Mouse (Mus musculus): ENCODE measurements around the gene Lipt2.

The Lipt2 gene

DNA sequence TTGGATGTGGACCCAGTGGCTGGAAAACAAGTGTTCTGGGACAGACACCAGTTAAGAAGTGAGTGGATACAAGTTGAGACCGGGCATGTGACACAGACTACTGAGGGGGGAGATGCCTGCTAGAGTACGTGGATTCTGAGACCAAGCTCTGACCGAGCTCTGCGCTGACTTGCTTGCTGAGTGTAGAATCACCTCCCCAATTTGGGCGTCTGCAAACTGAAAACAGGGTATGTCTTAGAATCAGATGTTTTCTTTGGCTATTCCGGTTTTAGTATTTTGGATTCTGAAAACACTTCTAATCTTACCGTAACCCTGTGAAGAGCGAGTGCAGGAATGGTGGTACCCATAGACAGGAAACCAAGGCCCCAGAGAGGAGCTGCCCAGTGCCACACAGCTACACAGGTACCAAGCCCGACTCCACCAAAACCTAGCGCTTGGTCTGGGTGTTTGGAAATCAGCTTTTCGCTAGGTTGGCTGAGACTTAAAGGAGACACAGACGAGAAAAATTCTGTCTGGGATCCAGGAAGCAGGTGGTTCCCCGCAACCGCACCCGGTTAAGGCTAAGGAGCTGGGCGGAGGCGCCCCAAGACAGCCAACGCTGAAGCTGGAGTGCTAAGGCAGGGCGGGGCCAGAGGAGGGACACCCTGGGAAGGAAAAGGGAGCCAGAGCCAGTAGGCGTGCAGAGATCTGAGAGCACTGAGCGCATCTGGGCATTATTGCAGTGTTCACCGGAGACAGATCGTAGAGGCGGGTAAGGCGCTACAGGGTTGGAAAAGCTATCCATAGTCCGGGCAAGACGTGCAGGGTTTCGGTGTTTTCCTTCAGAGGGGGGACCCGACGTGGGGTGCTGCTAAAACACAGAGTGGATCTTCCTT lies 19.2 kb downstream of the Lipt2 start:
- Histone ChIP-seq H3K4me1 (replicated peaks; ENCODE audit: low read depth, low read length) (peaks cover 18% of the 10 kb centered on the region), H3K4me3 (replicated peaks; ENCODE audit: low read length) (peak overlapping the region; percentile 68), H3K36me3 (ENCODE audit: insufficient read depth, low read length) (no peaks in the 10 kb centered on the region), H3K9me3 (ENCODE audit: low read length) (no peaks in the 10 kb centered on the region), H3K27me3 (ENCODE audit: insufficient read depth, low read length) (peaks cover 81% of the 10 kb centered on the region)
- no peak for TF ChIP-seq POU5F1 (IDR thresholded peaks at IDR 0.05; ENCODE audit: borderline replicate concordance, low read length)

DNA sequence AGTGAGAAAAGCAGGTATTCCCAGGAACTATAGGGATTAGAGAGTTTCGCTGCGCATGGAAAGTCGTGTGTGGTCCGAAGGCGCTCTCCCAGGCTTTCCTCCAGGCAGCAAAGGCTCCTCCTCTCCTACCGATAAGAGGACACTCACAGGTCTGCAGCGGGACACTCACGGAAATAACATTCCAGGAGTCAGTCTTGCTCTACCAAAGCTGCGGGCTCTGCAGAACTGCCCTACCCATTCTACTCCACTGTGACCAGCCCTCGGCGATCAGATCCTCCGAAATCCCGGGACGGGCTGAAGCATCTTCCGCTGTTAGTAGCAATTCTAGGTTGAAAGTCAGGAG lies 19.8 kb downstream of the Lipt2 start:
- Histone ChIP-seq H3K4me3 (replicated peaks; ENCODE audit: low read length) (peak overlapping the region; percentile 68), H3K36me3 (ENCODE audit: insufficient read depth, low read length) (no peaks in the 10 kb centered on the region), H3K27me3 (ENCODE audit: insufficient read depth, low read length) (peaks cover 81% of the 10 kb centered on the region), H3K9me3 (ENCODE audit: low read length) (no peaks in the 10 kb centered on the region), H3K4me1 (replicated peaks; ENCODE audit: low read depth, low read length) (peaks cover 18% of the 10 kb centered on the region)
- no peak for TF ChIP-seq CTCF (conservative IDR thresholded peaks at IDR 0.05; ENCODE audit: low read length)
- no peak for TF ChIP-seq POU5F1 (IDR thresholded peaks at IDR 0.05; ENCODE audit: borderline replicate concordance, low read length)
- no peak for TF ChIP-seq NANOG (IDR thresholded peaks at IDR 0.05; ENCODE audit: borderline replicate concordance, low read length)

DNA sequence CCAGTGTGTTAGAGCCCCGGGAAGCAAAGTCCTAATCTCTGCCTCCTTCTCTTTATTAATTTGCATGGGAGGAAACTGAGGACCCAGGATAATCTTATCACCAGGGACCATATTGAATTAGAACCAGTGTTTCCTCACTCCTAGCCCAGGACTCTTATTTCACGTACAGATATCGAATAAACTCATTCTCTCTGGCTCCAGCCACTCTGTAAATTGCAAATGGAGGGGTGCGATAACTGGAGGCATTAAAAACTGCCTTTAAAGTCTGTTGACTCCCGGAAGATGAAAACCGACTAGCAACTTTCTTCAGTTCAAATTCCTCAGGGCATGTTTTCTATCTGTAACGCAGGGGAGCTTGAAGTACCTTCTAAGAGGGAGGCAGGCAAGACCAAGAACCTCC lies 20.3 kb downstream of the Lipt2 start:
- TF ChIP-seq POU5F1 (IDR thresholded peaks at IDR 0.05; ENCODE audit: borderline replicate concordance, low read length) (no peak), NANOG (IDR thresholded peaks at IDR 0.05; ENCODE audit: borderline replicate concordance, low read length) (no peak), CTCF (conservative IDR thresholded peaks at IDR 0.05; ENCODE audit: low read length) (no peak)
- H3K9me3 ChIP-seq (ENCODE audit: low read length) = no peaks in the 10 kb centered on the region
- H3K36me3 ChIP-seq (ENCODE audit: insufficient read depth, low read length) = no peaks in the 10 kb centered on the region
- H3K27me3 ChIP-seq (ENCODE audit: insufficient read depth, low read length) = peaks cover 81% of the 10 kb centered on the region
- no peak overlapping the region for H3K4me3 ChIP-seq (replicated peaks; ENCODE audit: low read length)
- peaks cover 18% of the 10 kb centered on the region for H3K4me1 ChIP-seq (replicated peaks; ENCODE audit: low read depth, low read length)

DNA sequence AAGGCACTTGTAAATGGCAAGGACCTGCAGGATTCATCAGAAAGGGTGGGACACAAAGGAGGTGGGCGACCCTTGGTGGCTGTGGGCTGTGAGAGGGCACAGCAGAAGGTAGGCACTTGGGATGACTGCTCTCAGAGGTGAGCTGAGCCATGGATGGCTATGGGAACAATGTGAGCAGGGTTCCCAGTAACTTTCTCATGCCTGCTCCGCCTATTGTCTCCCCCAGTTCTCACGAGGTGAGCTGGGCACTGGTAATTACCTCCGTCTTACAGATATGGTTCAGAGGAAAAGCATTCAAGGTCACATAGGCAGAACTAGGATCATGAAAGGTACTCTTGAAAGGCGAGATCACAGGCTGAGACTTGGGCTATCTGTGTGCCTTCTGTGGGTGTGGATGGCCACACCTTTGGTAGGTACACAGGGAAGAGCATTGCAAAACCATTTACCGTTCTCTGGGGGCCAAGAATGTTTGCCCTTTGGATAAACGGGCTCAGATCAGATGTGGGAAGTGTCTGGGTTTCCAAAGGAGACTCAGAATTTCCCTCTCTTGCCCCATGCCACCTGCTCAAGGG lies 20.8 kb downstream of the Lipt2 start:
- no peaks in the 10 kb centered on the region for H3K36me3 ChIP-seq (ENCODE audit: insufficient read depth, low read length)
- no peak for TF ChIP-seq POU5F1 (IDR thresholded peaks at IDR 0.05; ENCODE audit: borderline replicate concordance, low read length)

DNA sequence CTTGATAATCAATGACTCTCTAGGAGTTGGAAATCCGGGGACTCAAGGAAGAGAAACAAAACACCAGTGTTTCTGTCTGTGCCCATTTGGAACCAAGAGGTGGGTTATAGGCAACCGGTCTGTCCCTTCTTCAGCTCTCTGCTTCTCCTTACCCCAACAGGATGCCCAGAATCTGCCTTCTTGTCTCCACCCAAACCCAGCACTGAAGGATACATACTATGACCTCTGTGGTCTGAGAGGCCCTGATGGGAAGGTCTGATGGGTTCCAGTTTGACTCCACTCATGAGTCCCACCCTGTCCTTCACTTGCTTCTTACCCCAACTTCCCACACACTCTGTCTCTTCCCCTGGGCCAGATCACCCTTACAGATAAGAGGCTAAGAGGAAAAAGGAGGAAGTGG lies 22.1 kb downstream of the Lipt2 start:
- no peaks in the 10 kb centered on the region for H3K9me3 ChIP-seq (ENCODE audit: low read length)
- TF ChIP-seq CTCF (conservative IDR thresholded peaks at IDR 0.05; ENCODE audit: low read length) (no peak), POU5F1 (IDR thresholded peaks at IDR 0.05; ENCODE audit: borderline replicate concordance, low read length) (no peak), NANOG (IDR thresholded peaks at IDR 0.05; ENCODE audit: borderline replicate concordance, low read length) (no peak)

More for the DNA sequence above, 20.8 kb downstream of the Lipt2 start:
- H3K9me3 ChIP-seq (ENCODE audit: low read length) = no peaks in the 10 kb centered on the region
- peaks cover 77% of the 10 kb centered on the region for H3K27me3 ChIP-seq (ENCODE audit: insufficient read depth, low read length)
- H3K4me1 ChIP-seq (replicated peaks; ENCODE audit: low read depth, low read length) = peaks cover 18% of the 10 kb centered on the region
- H3K4me3 ChIP-seq (replicated peaks; ENCODE audit: low read length) = no peak overlapping the region

DNA sequence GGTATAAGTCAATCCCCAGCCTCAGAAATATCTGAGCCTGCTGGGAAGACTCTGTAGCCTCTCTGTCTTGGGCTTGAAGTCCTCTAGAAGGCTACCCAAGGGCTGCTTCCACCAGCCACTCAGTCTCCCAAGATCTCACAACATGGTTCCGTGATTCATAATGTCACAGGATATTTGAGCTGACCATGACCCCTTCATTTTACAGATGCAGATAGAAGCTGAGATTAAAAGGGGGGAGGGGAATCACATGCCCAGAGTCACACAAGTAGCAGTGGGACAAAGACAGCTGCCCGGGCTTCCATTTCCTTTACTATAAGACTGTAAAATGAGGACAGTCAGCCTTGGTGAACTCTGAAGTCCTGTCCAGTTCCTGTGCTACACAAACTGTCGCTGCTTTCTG lies 22.5 kb downstream of the Lipt2 start:
- Histone ChIP-seq H3K4me3 (replicated peaks; ENCODE audit: low read length) (no peak overlapping the region), H3K4me1 (replicated peaks; ENCODE audit: low read depth, low read length) (peaks cover 18% of the 10 kb centered on the region), H3K36me3 (ENCODE audit: insufficient read depth, low read length) (no peaks in the 10 kb centered on the region), H3K27me3 (ENCODE audit: insufficient read depth, low read length) (peaks cover 64% of the 10 kb centered on the region), H3K9me3 (ENCODE audit: low read length) (no peaks in the 10 kb centered on the region)
- no peak for TF ChIP-seq CTCF (conservative IDR thresholded peaks at IDR 0.05; ENCODE audit: low read length)
- TF ChIP-seq NANOG (IDR thresholded peaks at IDR 0.05; ENCODE audit: borderline replicate concordance, low read length) = no peak
- no peak for TF ChIP-seq POU5F1 (IDR thresholded peaks at IDR 0.05; ENCODE audit: borderline replicate concordance, low read length)

More for the DNA sequence above, 22.1 kb downstream of the Lipt2 start:
- Histone ChIP-seq H3K36me3 (ENCODE audit: insufficient read depth, low read length) (no peaks in the 10 kb centered on the region), H3K4me3 (replicated peaks; ENCODE audit: low read length) (no peak overlapping the region), H3K4me1 (replicated peaks; ENCODE audit: low read depth, low read length) (peaks cover 18% of the 10 kb centered on the region), H3K27me3 (ENCODE audit: insufficient read depth, low read length) (peaks cover 66% of the 10 kb centered on the region)

DNA sequence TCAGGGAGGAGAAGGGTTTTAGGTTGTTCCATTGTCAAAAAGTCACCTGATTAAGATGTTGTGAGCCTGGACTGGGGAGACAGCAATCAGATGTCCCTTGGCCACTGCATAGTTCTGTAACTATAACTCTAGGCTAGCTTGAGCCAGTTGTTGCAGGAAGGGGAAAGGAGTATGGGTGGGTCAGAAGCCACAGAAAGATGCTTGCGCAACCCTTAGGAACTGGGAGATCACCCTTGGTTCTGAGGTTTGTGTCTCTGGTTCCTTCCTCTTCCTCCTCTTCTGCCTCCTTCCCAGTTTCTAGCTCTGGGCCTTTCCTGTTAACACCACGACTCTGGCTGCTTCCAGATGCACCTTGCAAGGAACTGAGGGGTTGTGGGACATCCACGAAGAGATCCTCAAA lies 23.3 kb downstream of the Lipt2 start:
- Histone ChIP-seq H3K9me3 (ENCODE audit: low read length) (no peaks in the 10 kb centered on the region), H3K4me1 (replicated peaks; ENCODE audit: low read depth, low read length) (peaks cover 18% of the 10 kb centered on the region), H3K36me3 (ENCODE audit: insufficient read depth, low read length) (no peaks in the 10 kb centered on the region), H3K4me3 (replicated peaks; ENCODE audit: low read length) (no peak overlapping the region), H3K27me3 (ENCODE audit: insufficient read depth, low read length) (peaks cover 60% of the 10 kb centered on the region)
- TF ChIP-seq POU5F1 (IDR thresholded peaks at IDR 0.05; ENCODE audit: borderline replicate concordance, low read length) = no peak
- TF ChIP-seq CTCF (conservative IDR thresholded peaks at IDR 0.05; ENCODE audit: low read length) = no peak
- no peak for TF ChIP-seq NANOG (IDR thresholded peaks at IDR 0.05; ENCODE audit: borderline replicate concordance, low read length)

DNA sequence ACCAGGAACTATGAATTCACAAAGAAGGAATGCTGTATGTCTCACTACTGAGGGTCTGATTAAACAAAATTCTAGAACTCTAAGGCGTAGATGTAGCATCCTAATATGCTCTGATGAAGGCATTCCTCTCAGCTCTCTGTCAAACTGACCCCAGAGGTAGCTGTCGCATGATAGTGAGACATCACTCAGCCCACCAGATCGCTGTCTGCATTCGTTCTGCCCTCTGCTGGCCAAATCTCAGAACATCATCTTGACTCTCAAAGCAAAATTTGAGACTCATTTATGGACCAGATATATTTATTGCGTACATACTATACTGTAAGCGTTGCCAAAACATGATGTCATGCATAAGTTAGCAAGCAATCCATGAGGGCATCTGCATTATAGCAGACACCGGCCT lies 28.5 kb downstream of the Lipt2 start:
- TF ChIP-seq NANOG (IDR thresholded peaks at IDR 0.05; ENCODE audit: borderline replicate concordance, low read length) (no peak), CTCF (conservative IDR thresholded peaks at IDR 0.05; ENCODE audit: low read length) (peak; percentile 41)
- Histone ChIP-seq H3K36me3 (ENCODE audit: insufficient read depth, low read length) (no peaks in the 10 kb centered on the region), H3K27me3 (ENCODE audit: insufficient read depth, low read length) (peaks cover 13% of the 10 kb centered on the region), H3K4me3 (replicated peaks; ENCODE audit: low read length) (no peak overlapping the region), H3K4me1 (replicated peaks; ENCODE audit: low read depth, low read length) (no peaks in the 10 kb centered on the region), H3K9me3 (ENCODE audit: low read length) (no peaks in the 10 kb centered on the region)

DNA sequence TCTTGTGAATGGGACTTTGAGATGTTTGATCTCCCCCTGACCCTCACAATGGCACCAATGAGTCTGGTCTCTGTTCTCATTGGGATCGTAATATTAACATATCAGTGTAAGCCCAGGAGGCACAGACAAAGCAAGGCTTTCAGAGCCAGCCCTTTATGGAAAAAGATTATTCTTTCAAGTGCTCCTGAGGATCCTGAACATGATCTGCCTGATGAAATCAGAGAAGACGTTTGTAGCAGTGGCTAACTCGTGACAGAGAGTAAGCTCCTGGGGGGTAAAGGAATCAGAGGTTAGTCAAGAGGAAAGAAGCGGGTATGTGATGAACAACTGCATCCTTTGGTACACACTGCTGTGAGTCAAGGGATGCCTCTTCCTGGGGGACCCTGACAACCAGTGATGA lies 31.1 kb downstream of the Lipt2 start:
- Histone ChIP-seq H3K9me3 (ENCODE audit: low read length) (no peaks in the 10 kb centered on the region), H3K27me3 (ENCODE audit: insufficient read depth, low read length) (peaks cover 11% of the 10 kb centered on the region; the same call in 1 of the 2 replicates), H3K4me1 (replicated peaks; ENCODE audit: low read depth, low read length) (no peaks in the 10 kb centered on the region), H3K4me3 (replicated peaks; ENCODE audit: low read length) (no peak overlapping the region), H3K36me3 (ENCODE audit: insufficient read depth, low read length) (no peaks in the 10 kb centered on the region)
- TF ChIP-seq CTCF (conservative IDR thresholded peaks at IDR 0.05; ENCODE audit: low read length) = no peak
- TF ChIP-seq NANOG (IDR thresholded peaks at IDR 0.05; ENCODE audit: borderline replicate concordance, low read length) = no peak
- no peak for TF ChIP-seq POU5F1 (IDR thresholded peaks at IDR 0.05; ENCODE audit: borderline replicate concordance, low read length)

Measured in E14TG2a.4 (cell line).